Mouse (Mus musculus) brain, embryonic 14.5 days (tissue): ENCODE results near the gene Me3. TPM values are rescaled to one million over a fixed set of nuclear protein-coding genes. Genes with fewer than 3 reads are reported as not detected.
A peak's percentile ranks its signal among the peaks of the same experiment; 100 is the strongest.

Source experiments
- DNase-seq: peaks from one replicate; pipeline ENCODE4 v3.0.0-alpha.2; 2011; ENCODE audit warnings: low read depth
- CTCF ChIP-seq: fragments of 200-500 bp; IDR thresholded peaks from 2 replicates; pipeline ENCODE4 v1.5.1; 2012; ENCODE audit warnings: inconsistent platforms, mild to moderate bottlenecking, moderate library complexity, borderline replicate concordance; ENCODE audit not compliant: insufficient read depth, insufficient read length; ENCODE audit errors: extremely low read depth
- POLR2A ChIP-seq: fragments of 200-500 bp; IDR thresholded peaks from 2 replicates; pipeline ENCODE4 v1.6.1; 2012; ENCODE audit warnings: mild to moderate bottlenecking, inconsistent platforms, borderline replicate concordance; ENCODE audit not compliant: poor library complexity, insufficient read depth, insufficient read length, severe bottlenecking; ENCODE audit errors: extremely low read depth
- polyA plus RNA-seq: library from polyadenylated mRNA; depleted of rRNA; stranded (reverse); fragments of >200 nt; gene quantifications from 2 replicates; pipeline ENCODE4 v1.2.3, GENCODE M21; 2012

Me3 gene
- polyA plus RNA-seq, 1 experiment: 3.7 TPM

- no peak for TF ChIP-seq CTCF
- TF ChIP-seq POLR2A: no peak
- no peak for DNase-seq
Measured at GRCm38 (mm10) chr7:89803966-89804365, 171.8 kb downstream of the Me3 start.

- no peak for TF ChIP-seq CTCF
- TF ChIP-seq POLR2A: no peak
- no peak for DNase-seq
Measured at GRCm38 (mm10) chr7:89809400-89809799, 177.2 kb downstream of the Me3 start.

- no peak for TF ChIP-seq POLR2A
- TF ChIP-seq CTCF: no peak
- DNase-seq: no peak
Measured at GRCm38 (mm10) chr7:89828436-89829065, 196.4 kb downstream of the Me3 start.

- peak; percentile 39 for DNase-seq
- TF ChIP-seq POLR2A (no peak), CTCF (peak; percentile 43; the same call in 1 of the 2 replicates)
Measured at GRCm38 (mm10) chr7:89829201-89829600, 197.0 kb downstream of the Me3 start.

- no peak for DNase-seq
- TF ChIP-seq POLR2A (no peak), CTCF (no peak)
Measured at GRCm38 (mm10) chr7:89833521-89833920, 201.3 kb downstream of the Me3 start.

- TF ChIP-seq POLR2A: no peak
- no peak for TF ChIP-seq CTCF
- DNase-seq: peak; percentile 42
Measured at GRCm38 (mm10) chr7:89835566-89835965, 203.4 kb downstream of the Me3 start.

GRCm38 (mm10) chr7:89836676-89837075 lies 204.5 kb downstream of the Me3 start:
- no peak for TF ChIP-seq CTCF
- no peak for TF ChIP-seq POLR2A
- DNase-seq: no peak

- no peak for DNase-seq
- TF ChIP-seq CTCF (no peak), POLR2A (no peak)
Measured at GRCm38 (mm10) chr7:89837841-89838240, 205.6 kb downstream of the Me3 start.

GRCm38 (mm10) chr7:89839721-89840120 lies 207.5 kb downstream of the Me3 start:
- TF ChIP-seq POLR2A (no peak), CTCF (no peak)

GRCm38 (mm10) chr7:89841670-89842403 lies 209.6 kb downstream of the Me3 start:
- TF ChIP-seq POLR2A (no peak), CTCF (peak; percentile 79; the same call in 1 of the 2 replicates)
- DNase-seq: peak; percentile 94

More at GRCm38 (mm10) chr7:89839721-89840120, 207.5 kb downstream of the Me3 start:
- no peak for DNase-seq

- no peak for TF ChIP-seq CTCF
- TF ChIP-seq POLR2A: no peak
- no peak for DNase-seq
Measured at GRCm38 (mm10) chr7:89842404-89842715, 210.2 kb downstream of the Me3 start.

GRCm38 (mm10) chr7:89843121-89843520 lies 210.9 kb downstream of the Me3 start:
- no peak for DNase-seq
- TF ChIP-seq POLR2A: no peak
- no peak for TF ChIP-seq CTCF
